In genomic region chr5:146315268-146315921, GRCm38 (mm10) we compare ENCODE assay signal across 9 mouse cellular contexts.
A peak's percentile ranks its signal among the peaks of the same experiment; 100 is the strongest.
DNase-seq lines count a peak whose midpoint lies in the region; ATAC-seq and TF ChIP-seq lines count a peak whose summit lies in the region.
"Had no signal": no experiment of that assay in that cellular context is flagged by ENCODE, and none has a peak within 500 bp of the region (broad histone marks: within the 10 kb centered on the region; RNA-seq: fewer than 3 reads in every experiment).

No protein-coding gene starts in this region.

- no peak overlapping the region for H3K4me3 ChIP-seq in heart, embryonic 11.5 days (ENCODE audit: low read depth, low read length)
- no peak overlapping the region for H3K4me3 ChIP-seq in hindbrain, embryonic 10.5 days
- no peak overlapping the region for H3K4me3 ChIP-seq in liver, embryonic 14.5 days (ENCODE audit: insufficient read depth in 1 of 2, low read depth in 2 of 2, low read length in 2 of 2)
- H3K4me3 ChIP-seq in stomach, embryonic 15.5 days (replicated peaks): no peak overlapping the region
- H3K4me3 ChIP-seq: myocyte had no signal

- no peak for TF ChIP-seq CTCF in liver, embryonic 14.5 days (IDR thresholded peaks at IDR 0.05; ENCODE audit: low read depth)

- H3K4me1 ChIP-seq in heart, embryonic 11.5 days (ENCODE audit: control insufficient read depth, insufficient read depth, low read length): no peaks in the 10 kb centered on the region
- peaks cover 12% of the 10 kb centered on the region for H3K4me1 ChIP-seq in hindbrain, embryonic 10.5 days (replicated peaks)
- peaks cover 57 to 69% of the 10 kb centered on the region in 2 experiments for H3K4me1 ChIP-seq in liver, embryonic 14.5 days (replicated peaks; ENCODE audit: control insufficient read depth in 2 of 2, insufficient read depth in 2 of 2, low read length in 1 of 2)
- peaks cover 10% of the 10 kb centered on the region; the same call in 1 of the 2 replicates for H3K4me1 ChIP-seq in stomach, embryonic 15.5 days

- H3K27me3 ChIP-seq in heart, embryonic 11.5 days (ENCODE audit: control insufficient read depth, insufficient read depth, low read length): 0 out of 2 replicates have a peak, but pooled peaks cover 2% of the 10 kb centered on the region
- no peaks in the 10 kb centered on the region for H3K27me3 ChIP-seq in hindbrain, embryonic 10.5 days (ENCODE audit: insufficient read depth, poor library complexity, severe bottlenecking)
- no peaks in the 10 kb centered on the region; the same call in 1 of the 2 replicates for H3K27me3 ChIP-seq in liver, embryonic 14.5 days (ENCODE audit: control insufficient read depth, insufficient read depth, low read length)
- no peaks in the 10 kb centered on the region for H3K27me3 ChIP-seq in stomach, embryonic 15.5 days (replicated peaks)

- WGBS in heart, embryonic 11.5 days (ENCODE audit: insufficient replicate concordance): 65% methylated on average over 14 of the region's 14 CpGs
- 68% methylated on average over 14 of the region's 14 CpGs for WGBS in hindbrain, embryonic 10.5 days
- 63% methylated on average over 14 of the region's 14 CpGs for WGBS in liver, embryonic 14.5 days (ENCODE audit: insufficient replicate concordance)
- WGBS in stomach, embryonic 15.5 days: 34% methylated on average over 14 of the region's 14 CpGs

- ATAC-seq in heart, embryonic 11.5 days (replicated peaks; ENCODE audit: insufficient number of reproducible peaks, low FRiP score, low TSS enrichment): no peak
- ATAC-seq in liver, embryonic 14.5 days (ENCODE audit: insufficient read depth): no peak
- ATAC-seq in stomach, embryonic 15.5 days (ENCODE audit: insufficient read depth, low FRiP score, low read depth): no peak

- peak overlapping the region; percentile 43; the same call in 1 of the 2 replicates for H3K27ac ChIP-seq in heart, embryonic 11.5 days (ENCODE audit: low read depth, low read length)
- no peak overlapping the region; the same call in 1 of the 2 replicates for H3K27ac ChIP-seq in hindbrain, embryonic 10.5 days
- H3K27ac ChIP-seq in liver, embryonic 14.5 days: peak overlapping the region; percentile 97
- H3K27ac ChIP-seq in stomach, embryonic 15.5 days: peak overlapping the region; percentile 40; the same call in 1 of the 2 replicates

- H3K9ac ChIP-seq in heart, embryonic 11.5 days (ENCODE audit: low read depth, low read length): no peak overlapping the region
- H3K9ac ChIP-seq in liver, embryonic 14.5 days (replicated peaks): peak overlapping the region; percentile 60
- H3K9ac ChIP-seq in stomach, embryonic 15.5 days: no peak overlapping the region

- no peak overlapping the region for H3K4me2 ChIP-seq in heart, embryonic 11.5 days
- peak overlapping the region; percentile 61 for H3K4me2 ChIP-seq in liver, embryonic 14.5 days (ENCODE audit: low read depth)
- peak overlapping the region; percentile 28 for H3K4me2 ChIP-seq in stomach, embryonic 15.5 days

- TF ChIP-seq EP300 in liver, embryonic 14.5 days (IDR thresholded peaks at IDR 0.05; ENCODE audit: low read depth): no peak

- no peaks in the 10 kb centered on the region for H3K36me3 ChIP-seq in heart, embryonic 11.5 days (ENCODE audit: control insufficient read depth, insufficient read depth, low read length)
- H3K36me3 ChIP-seq in hindbrain, embryonic 10.5 days: no peaks in the 10 kb centered on the region
- no peaks in the 10 kb centered on the region for H3K36me3 ChIP-seq in liver, embryonic 14.5 days (replicated peaks; ENCODE audit: control insufficient read depth, insufficient read depth, low read depth)
- no peaks in the 10 kb centered on the region for H3K36me3 ChIP-seq in stomach, embryonic 15.5 days

- H3K9me3 ChIP-seq in heart, embryonic 11.5 days (replicated peaks; ENCODE audit: control insufficient read depth, low read length): no peaks in the 10 kb centered on the region
- H3K9me3 ChIP-seq in hindbrain, embryonic 10.5 days: no peaks in the 10 kb centered on the region
- no peaks in the 10 kb centered on the region for H3K9me3 ChIP-seq in liver, embryonic 14.5 days (ENCODE audit: control insufficient read depth, low read length)
- H3K9me3 ChIP-seq in stomach, embryonic 15.5 days: no peaks in the 10 kb centered on the region

- DNase-seq in heart, postnatal 4 days: no peak
- DNase-seq in embryo, embryonic 10.5 days (ENCODE audit: low spot score): peak; percentile 56
- peak; percentile 16 for DNase-seq in hindbrain, embryonic 10.5 days (ENCODE audit: low spot score)
- no peak for DNase-seq in liver, embryonic 14.5 days (ENCODE audit: low read depth in 3 of 3, low spot score in 3 of 3)
- no peak for DNase-seq in urinary bladder, postnatal 14 days (ENCODE audit: low spot score)
- DNase-seq in ovary, postnatal 36 days (ENCODE audit: low spot score): no peak

Comparison
In these comparisons a context has a peak if more than half of its experiments do, and no peak if none do; other contexts are left out.
1. DNase-seq: peak in embryo, embryonic 10.5 days (single experiment) and hindbrain, embryonic 10.5 days (single experiment); none in heart, postnatal 4 days (single experiment), liver, embryonic 14.5 days (0 of 3), urinary bladder, postnatal 14 days (single experiment) and ovary, postnatal 36 days (single experiment).